Mouse (Mus musculus): Measurements from ENCODE around the gene Mthfd1l. TPM values are rescaled to one million over a fixed set of nuclear protein-coding genes. Genes with fewer than 3 reads are reported as not detected.
"Not testable (repeated sequence)": the region's sequence is repeated elsewhere in the genome, so short reads cannot be mapped to it uniquely, and the experiment has no call there.

The Mthfd1l gene
- polyA plus RNA-seq, 1 experiment = 45.9 TPM

GRCm38 (mm10) chr10:4065295-4066084 is 92.6 kb downstream of the Mthfd1l start:
- no peaks in the 10 kb centered on the region for H3K27me3 ChIP-seq (ENCODE audit: control insufficient read depth, insufficient read depth, insufficient read length)
- TF ChIP-seq CEBPB (IDR thresholded peaks at IDR 0.05; ENCODE audit: insufficient read depth, poor library complexity, severe bottlenecking) (0 out of 2 replicates have a peak, but pooled peaks have one; percentile 21), TCF12 (IDR thresholded peaks at IDR 0.05; ENCODE audit: insufficient read depth, poor library complexity, severe bottlenecking) (no peak), REST (IDR thresholded peaks at IDR 0.05; ENCODE audit: insufficient read depth, insufficient read length) (no peak), TCF3 (IDR thresholded peaks at IDR 0.05; ENCODE audit: insufficient read length, low read depth) (no peak)
- H3K4me2 ChIP-seq (ENCODE audit: low read depth) = no peak overlapping the region
- H3K36me3 ChIP-seq (ENCODE audit: control insufficient read depth, insufficient read depth) = peaks cover 4% of the 10 kb centered on the region
- H3K79me2 ChIP-seq (ENCODE audit: control insufficient read depth, insufficient read depth) = no peaks in the 10 kb centered on the region
- H3K4me3 ChIP-seq = no peak overlapping the region
- H3ac ChIP-seq (ENCODE audit: control insufficient read depth, insufficient read length) = no peak overlapping the region

- Histone ChIP-seq H3K27me3 (ENCODE audit: control insufficient read depth, insufficient read depth, insufficient read length) (no peaks in the 10 kb centered on the region), H3K36me3 (ENCODE audit: control insufficient read depth, insufficient read depth) (peaks cover 3% of the 10 kb centered on the region), H3K79me2 (ENCODE audit: control insufficient read depth, insufficient read depth) (no peaks in the 10 kb centered on the region), H3ac (ENCODE audit: control insufficient read depth, insufficient read length) (no peak overlapping the region), H3K4me3 (no peak overlapping the region), H3K4me2 (ENCODE audit: low read depth) (no peak overlapping the region)
- TF ChIP-seq MYOG (IDR thresholded peaks at IDR 0.05; ENCODE audit: control insufficient read depth in 1 of 3, insufficient read depth in 1 of 3, insufficient read length in 2 of 3, low read depth in 2 of 3) = peak in 1 of 3 experiments; percentile 28
- no peak for TF ChIP-seq MAX (IDR thresholded peaks at IDR 0.05; ENCODE audit: low read depth)
- no peak for TF ChIP-seq TCF12 (IDR thresholded peaks at IDR 0.05; ENCODE audit: insufficient read depth, poor library complexity, severe bottlenecking)
- peak in 2 of 3 experiments; percentile 54 to 58 for TF ChIP-seq MYOD1 (IDR thresholded peaks at IDR 0.05; ENCODE audit: control insufficient read depth in 1 of 3, insufficient read length in 2 of 3, low read depth in 2 of 3)
Observed at GRCm38 (mm10) chr10:4069258-4069826, 96.4 kb downstream of the Mthfd1l start.

DNA sequence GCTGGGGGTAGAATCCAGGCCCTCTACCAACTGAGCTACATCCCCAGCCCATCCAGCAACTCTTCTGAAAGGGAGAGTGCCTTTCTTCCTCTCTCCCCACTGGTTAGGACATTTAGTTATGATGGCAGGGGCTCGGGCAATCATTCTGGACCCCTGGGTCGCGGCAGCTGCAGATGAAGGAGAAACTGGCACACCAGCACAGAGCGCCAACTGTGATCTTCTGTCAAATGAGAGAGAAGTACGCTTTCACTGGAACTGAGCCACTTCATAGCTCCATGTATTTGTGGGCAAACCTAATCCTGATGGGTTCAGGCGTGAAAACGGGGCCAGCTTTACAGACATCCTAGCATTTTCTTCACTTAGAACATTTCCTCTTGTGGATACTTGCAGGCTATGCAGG is 97.1 kb downstream of the Mthfd1l start:
- Histone ChIP-seq H3K79me2 (ENCODE audit: control insufficient read depth, insufficient read depth) (no peaks in the 10 kb centered on the region), H3K4me3 (no peak overlapping the region), H3K27me3 (ENCODE audit: control insufficient read depth, insufficient read depth, insufficient read length) (no peaks in the 10 kb centered on the region), H3ac (ENCODE audit: control insufficient read depth, insufficient read length) (no peak overlapping the region), H3K36me3 (ENCODE audit: control insufficient read depth, insufficient read depth) (peaks cover 3% of the 10 kb centered on the region), H3K4me2 (ENCODE audit: low read depth) (no peak overlapping the region)
- no peak for TF ChIP-seq MYOG (IDR thresholded peaks at IDR 0.05; ENCODE audit: control insufficient read depth in 1 of 3, insufficient read depth in 1 of 3, insufficient read length in 2 of 3, low read depth in 2 of 3)
- TF ChIP-seq SRF (IDR thresholded peaks at IDR 0.05; ENCODE audit: control insufficient read depth, insufficient read length, low read depth) = no peak
- TF ChIP-seq USF1 (IDR thresholded peaks at IDR 0.05; ENCODE audit: low read depth) = no peak

DNA sequence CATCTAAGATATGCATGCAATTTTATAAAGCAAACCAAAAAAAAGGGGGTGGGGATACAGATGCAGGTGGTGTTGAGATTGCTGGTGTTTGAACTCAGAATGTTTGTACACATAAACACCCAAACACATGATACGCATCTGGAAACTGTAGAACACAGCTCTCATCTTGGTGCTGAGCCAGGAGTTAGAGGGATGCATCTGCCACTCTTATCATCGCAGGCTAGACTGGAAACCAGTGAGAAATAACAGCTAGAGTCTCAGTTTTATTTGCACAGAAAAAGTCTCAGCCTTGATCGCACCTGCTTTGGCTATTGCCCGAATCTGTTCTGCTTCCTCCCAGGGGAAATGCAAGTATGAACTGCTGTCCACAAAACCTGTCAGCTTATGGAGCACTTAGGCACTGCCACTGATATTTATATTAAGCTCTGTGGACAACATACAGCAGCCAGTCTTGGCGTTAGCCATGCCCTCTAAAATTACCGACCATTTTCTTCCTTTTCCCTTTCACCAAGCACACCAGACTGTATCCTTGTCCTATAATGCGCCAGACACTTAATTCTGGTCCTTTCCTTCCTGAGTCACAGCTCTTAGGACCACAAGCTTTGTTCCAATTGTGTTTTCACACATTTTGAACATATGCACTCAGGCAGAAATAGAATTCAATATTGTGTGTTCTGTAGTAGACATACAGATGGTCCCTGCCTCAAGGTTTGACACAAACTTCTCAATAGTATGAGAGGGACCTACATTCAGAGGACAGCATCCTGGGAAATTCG is 98.3 kb downstream of the Mthfd1l start:
- no peak overlapping the region for H3K4me3 ChIP-seq
- H3ac ChIP-seq (ENCODE audit: control insufficient read depth, insufficient read length) = no peak overlapping the region
- H3K4me2 ChIP-seq (ENCODE audit: low read depth) = no peak overlapping the region
- H3K36me3 ChIP-seq (ENCODE audit: control insufficient read depth, insufficient read depth) = no peaks in the 10 kb centered on the region
- TF ChIP-seq MYOG (IDR thresholded peaks at IDR 0.05; ENCODE audit: control insufficient read depth in 1 of 3, insufficient read depth in 1 of 3, insufficient read length in 2 of 3, low read depth in 2 of 3) (no peak), POLR2A (IDR thresholded peaks at IDR 0.05; ENCODE audit: insufficient read length, low read depth) (no peak), TCF12 (IDR thresholded peaks at IDR 0.05; ENCODE audit: insufficient read depth, poor library complexity, severe bottlenecking) (no peak), TCF3 (IDR thresholded peaks at IDR 0.05; ENCODE audit: insufficient read length, low read depth) (no peak), MYOD1 (IDR thresholded peaks at IDR 0.05; ENCODE audit: control insufficient read depth in 1 of 3, insufficient read length in 2 of 3, low read depth in 2 of 3) (no peak), REST (IDR thresholded peaks at IDR 0.05; ENCODE audit: insufficient read depth, insufficient read length) (no peak), E2F4 (IDR thresholded peaks at IDR 0.05; ENCODE audit: insufficient read depth) (no peak), USF1 (IDR thresholded peaks at IDR 0.05; ENCODE audit: low read depth) (no peak), MAX (IDR thresholded peaks at IDR 0.05; ENCODE audit: low read depth) (no peak), POLR2AphosphoS2 (IDR thresholded peaks at IDR 0.05; ENCODE audit: insufficient read length, low read depth) (no peak), SRF (IDR thresholded peaks at IDR 0.05; ENCODE audit: control insufficient read depth, insufficient read length, low read depth) (no peak), CEBPB (IDR thresholded peaks at IDR 0.05; ENCODE audit: insufficient read depth, poor library complexity, severe bottlenecking) (no peak)
- H3K79me2 ChIP-seq (ENCODE audit: control insufficient read depth, insufficient read depth) = no peaks in the 10 kb centered on the region
- H3K27me3 ChIP-seq (ENCODE audit: control insufficient read depth, insufficient read depth, insufficient read length) = no peaks in the 10 kb centered on the region

DNA sequence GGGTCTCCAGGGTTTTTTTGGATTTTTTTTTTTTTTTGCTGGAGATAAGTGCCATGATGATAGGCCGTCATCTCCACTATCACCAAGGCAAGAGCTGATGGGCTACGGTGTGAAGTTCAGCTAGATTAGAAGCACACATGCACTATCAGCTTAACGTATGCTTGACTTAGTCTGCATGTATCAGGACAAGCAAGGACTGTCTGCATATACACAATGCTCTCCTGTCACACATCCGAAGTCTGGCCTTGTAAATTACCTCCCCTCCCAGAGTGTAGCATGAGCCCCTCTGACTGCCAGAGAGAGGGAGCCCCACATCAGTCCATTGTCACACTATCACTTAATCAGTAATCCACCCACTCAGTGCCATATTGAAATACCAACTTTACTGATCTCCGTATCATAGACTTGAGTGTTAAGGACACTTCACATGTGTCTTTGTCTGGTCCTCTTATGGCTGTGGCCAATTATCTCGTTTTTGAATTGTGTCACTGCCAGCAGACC is 99.0 kb downstream of the Mthfd1l start:
- H3K27me3 ChIP-seq (ENCODE audit: control insufficient read depth, insufficient read depth, insufficient read length) = no peaks in the 10 kb centered on the region
- H3K4me2 ChIP-seq (ENCODE audit: low read depth) = no peak overlapping the region
- H3K79me2 ChIP-seq (ENCODE audit: control insufficient read depth, insufficient read depth) = no peaks in the 10 kb centered on the region
- H3K36me3 ChIP-seq (ENCODE audit: control insufficient read depth, insufficient read depth) = no peaks in the 10 kb centered on the region
- no peak for TF ChIP-seq SRF (IDR thresholded peaks at IDR 0.05; ENCODE audit: control insufficient read depth, insufficient read length, low read depth)
- no peak for TF ChIP-seq USF1 (IDR thresholded peaks at IDR 0.05; ENCODE audit: low read depth)
- no peak for TF ChIP-seq MAX (IDR thresholded peaks at IDR 0.05; ENCODE audit: low read depth)
- no peak for TF ChIP-seq TCF12 (IDR thresholded peaks at IDR 0.05; ENCODE audit: insufficient read depth, poor library complexity, severe bottlenecking)
- TF ChIP-seq TCF3 (IDR thresholded peaks at IDR 0.05; ENCODE audit: insufficient read length, low read depth) = no peak
- no peak for TF ChIP-seq MYOG (IDR thresholded peaks at IDR 0.05; ENCODE audit: control insufficient read depth in 1 of 3, insufficient read depth in 1 of 3, insufficient read length in 2 of 3, low read depth in 2 of 3)
- no peak for TF ChIP-seq REST (IDR thresholded peaks at IDR 0.05; ENCODE audit: insufficient read depth, insufficient read length)
- TF ChIP-seq POLR2AphosphoS2 (IDR thresholded peaks at IDR 0.05; ENCODE audit: insufficient read length, low read depth) = no peak
- no peak for TF ChIP-seq MYOD1 (IDR thresholded peaks at IDR 0.05; ENCODE audit: control insufficient read depth in 1 of 3, insufficient read length in 2 of 3, low read depth in 2 of 3)
- TF ChIP-seq POLR2A (IDR thresholded peaks at IDR 0.05; ENCODE audit: insufficient read length, low read depth) = no peak
- TF ChIP-seq E2F4 (IDR thresholded peaks at IDR 0.05; ENCODE audit: insufficient read depth) = no peak
- no peak for TF ChIP-seq CEBPB (IDR thresholded peaks at IDR 0.05; ENCODE audit: insufficient read depth, poor library complexity, severe bottlenecking)
- no peak overlapping the region for H3K4me3 ChIP-seq
- no peak overlapping the region for H3ac ChIP-seq (ENCODE audit: control insufficient read depth, insufficient read length)

- not testable (repeated sequence) for H3ac ChIP-seq (ENCODE audit: control insufficient read depth, insufficient read length); H3K4me3 ChIP-seq; H3K79me2 ChIP-seq (ENCODE audit: control insufficient read depth, insufficient read depth); H3K27me3 ChIP-seq (ENCODE audit: control insufficient read depth, insufficient read depth, insufficient read length); H3K36me3 ChIP-seq (ENCODE audit: control insufficient read depth, insufficient read depth); H3K4me2 ChIP-seq (ENCODE audit: low read depth)
Observed at GRCm38 (mm10) chr10:4072491-4072890, 99.6 kb downstream of the Mthfd1l start.

Measured in myocyte (in vitro differentiated cells).